Mouse (Mus musculus): ENCODE data around the gene Adcy2.

DNA sequence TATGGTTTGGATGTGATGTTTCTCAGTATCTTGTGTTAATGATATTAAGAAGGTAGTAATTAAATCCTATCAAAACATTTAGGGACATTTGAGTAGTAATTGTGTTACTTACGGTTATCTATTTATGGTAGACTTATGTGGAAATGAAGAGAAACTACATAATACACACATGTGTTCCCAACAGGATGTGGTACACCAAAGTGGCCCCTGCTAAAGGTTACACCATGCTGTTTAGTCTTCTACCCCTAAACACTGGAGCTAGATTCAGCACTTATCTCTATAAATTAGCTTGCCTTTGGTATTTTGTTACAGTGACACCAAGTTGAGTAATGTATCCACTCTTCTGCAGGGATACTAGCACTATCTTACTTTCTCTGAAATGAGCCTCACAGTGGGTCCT, 57.9 kb downstream of the Adcy2 start:
- TF ChIP-seq CTCF (IDR thresholded peaks at IDR 0.05; ENCODE audit: borderline replicate concordance, insufficient read depth, low read length) (no peak), POLR2A (IDR thresholded peaks at IDR 0.05; ENCODE audit: low read depth, low read length) (no peak)
